Mouse (Mus musculus) B cell, adult 2 months (primary cell): ENCODE measurements around the gene Myocd.

Experiments
- DNase-seq, 2 experiments: peaks; one replicate each; pipeline ENCODE4 v3.0.0; 2022

The Myocd gene

DNA sequence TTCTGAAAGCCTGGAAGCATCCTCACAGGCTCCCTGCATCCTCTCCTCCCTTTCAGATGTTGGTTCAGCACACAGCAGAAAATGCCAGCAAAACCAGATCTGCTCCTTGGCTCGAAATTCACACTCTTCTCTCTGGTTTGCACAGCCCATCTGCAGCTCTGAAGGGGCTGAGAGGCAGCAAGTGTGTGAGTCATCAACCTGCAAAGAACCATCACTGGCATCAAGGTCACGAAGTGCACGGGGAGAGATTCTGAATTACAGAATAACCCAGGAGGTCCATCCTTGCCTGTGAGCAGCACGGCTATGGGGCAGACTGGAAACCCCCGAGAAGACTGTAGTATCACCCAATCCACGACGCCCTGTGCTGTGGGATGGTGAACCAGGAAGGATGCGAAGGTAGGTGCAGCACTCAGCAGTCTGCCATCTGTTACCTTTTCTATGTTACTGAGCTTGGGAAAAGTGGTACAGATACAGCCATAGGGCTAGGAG is 134.5 kb downstream of the Myocd start:
- no peak for DNase-seq

DNA sequence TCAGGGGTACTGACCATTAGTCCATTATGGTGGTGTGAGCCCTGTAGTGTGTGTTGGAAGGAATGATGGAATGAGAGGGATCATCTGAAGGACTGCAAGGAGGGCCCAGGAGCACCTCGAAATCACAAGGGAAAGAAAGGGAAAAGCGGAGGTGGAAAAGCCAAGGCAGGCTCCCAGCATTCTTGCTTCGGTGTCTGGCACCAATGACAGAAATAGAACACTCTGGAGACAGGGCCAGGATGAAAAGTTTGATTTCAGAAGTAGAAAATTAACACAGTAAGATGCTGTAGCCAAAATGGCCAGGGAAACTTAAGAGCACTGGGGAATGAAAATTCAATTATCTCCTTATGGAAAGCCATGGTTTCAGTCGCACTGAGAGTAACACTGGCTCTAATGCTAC is 136.1 kb downstream of the Myocd start:
- DNase-seq = no peak

DNA sequence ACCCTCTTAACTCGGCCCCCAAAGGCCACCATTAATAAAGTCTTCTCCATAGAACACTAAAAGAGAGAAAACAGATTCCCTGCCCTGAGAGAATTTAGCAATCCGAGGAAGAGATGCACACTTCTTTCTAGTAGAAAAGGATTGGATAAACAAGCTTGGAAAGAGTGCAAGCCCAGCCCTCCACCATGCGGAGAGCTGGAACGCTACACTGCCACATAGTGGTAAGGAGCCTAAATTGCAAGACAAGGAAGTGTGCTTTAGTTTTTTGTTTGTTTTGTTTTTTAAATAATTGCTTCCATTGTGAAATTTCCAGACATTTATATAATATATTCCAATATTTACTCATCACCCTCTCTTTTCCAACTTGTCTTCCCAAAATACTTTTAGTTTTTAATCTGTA is 140.7 kb downstream of the Myocd start:
- DNase-seq = no peak

DNA sequence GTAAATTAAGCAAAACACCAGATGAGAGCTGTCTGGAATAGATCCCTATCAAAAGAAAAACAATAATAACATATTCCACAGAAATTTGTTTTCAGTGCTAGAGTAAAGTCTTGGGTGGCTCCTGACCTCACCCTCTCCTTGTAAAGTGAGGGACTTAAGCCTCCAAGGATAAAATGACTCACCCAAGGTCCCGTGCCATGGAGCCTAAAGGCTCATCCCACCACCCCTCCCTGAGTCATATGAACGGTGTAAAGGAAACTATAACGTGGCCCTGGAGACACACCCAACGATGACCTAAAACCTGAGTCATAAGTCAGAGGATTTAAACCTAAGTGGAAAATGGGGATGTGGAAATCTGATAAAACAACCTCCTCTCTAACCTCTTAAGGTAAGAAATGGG is 141.1 kb downstream of the Myocd start:
- no peak for DNase-seq

DNA sequence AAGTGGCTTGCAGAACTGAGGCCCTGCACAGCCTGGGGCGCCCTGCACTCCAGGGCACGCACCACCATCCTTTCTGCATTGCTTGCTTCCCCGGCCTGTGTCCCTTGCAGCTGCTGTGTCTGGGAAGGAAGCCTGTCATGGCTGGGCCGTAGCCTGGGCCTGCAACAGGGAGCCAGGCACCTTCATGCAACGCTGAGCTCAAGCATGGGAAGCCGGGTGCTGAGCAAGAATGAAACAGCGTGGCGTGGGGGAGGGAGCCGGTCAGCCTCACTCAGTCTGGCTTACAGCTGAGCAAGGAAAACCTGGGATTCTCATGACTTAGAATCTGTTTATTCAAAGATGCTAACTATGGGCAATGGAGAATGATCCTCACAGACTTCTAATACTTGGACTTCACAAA is 143.2 kb downstream of the Myocd start:
- no peak for DNase-seq
